34 mouse cellular contexts compared by ENCODE assay signal in the genomic region with DNA sequence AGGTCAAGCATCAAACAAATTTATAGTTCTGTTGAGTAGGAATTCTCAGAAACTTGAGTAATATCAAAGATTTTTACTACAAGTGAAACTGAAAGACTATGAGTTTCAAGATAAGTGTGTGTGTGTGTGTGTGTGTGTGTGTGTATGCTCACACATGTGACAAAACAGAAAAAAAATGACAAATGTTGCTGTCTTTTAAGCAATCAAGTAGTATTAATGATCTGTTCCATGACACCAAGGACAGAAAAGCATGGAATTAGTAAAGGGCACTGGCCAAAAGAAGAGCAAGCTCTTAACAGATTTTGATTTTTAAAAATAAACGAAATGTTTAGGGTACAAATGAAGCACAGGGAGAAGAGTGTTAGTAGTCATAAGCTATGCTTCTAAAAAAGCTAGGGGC. TPM values are rescaled to one million over a fixed set of nuclear protein-coding genes. Genes with fewer than 3 reads are reported as not detected.
"Had no signal": no experiment of that assay in that cellular context is flagged by ENCODE, and none has a peak within 500 bp of the region (broad histone marks: within the 10 kb centered on the region; RNA-seq: fewer than 3 reads in every experiment).

No protein-coding gene starts in this region.

- H3K9ac ChIP-seq: heart, embryonic 13.5 days; heart, embryonic 15.5 days; hindbrain, embryonic 13.5 days; hindbrain, embryonic 15.5 days; intestine, embryonic 15.5 days; limb, embryonic 13.5 days; limb, embryonic 15.5 days; liver, embryonic 14.5 days had no signal

- ATAC-seq: hindbrain, postnatal 0 days; inflammation-experienced regulatory T-cells, adult 6 months; intestine, embryonic 15.5 days; intestine, postnatal 0 days; liver, embryonic 12.5 days had no signal

- DNase-seq: gastrocnemius, postnatal 14 days; gastrocnemius, postnatal 36 days; heart, adult 11 months; heart, adult 2 months; heart, postnatal 14 days; heart, postnatal 36 days; kidney, adult 18-20 months; kidney, adult 8-10 months; kidney, postnatal 10 days; kidney, postnatal 25 days; kidney, postnatal 4 days; left cerebral cortex, postnatal 4 days had no signal

- H3K4me1 ChIP-seq: limb, embryonic 15.5 days had no signal

- H3K27me3 ChIP-seq: heart, embryonic 13.5 days; heart, embryonic 15.5 days; hindbrain, embryonic 13.5 days; hindbrain, embryonic 15.5 days; intestine, embryonic 15.5 days; limb, embryonic 13.5 days; limb, embryonic 15.5 days; liver, embryonic 12.5 days had no signal

- H3K36me3 ChIP-seq: heart, embryonic 15.5 days; hindbrain, embryonic 13.5 days; hindbrain, embryonic 15.5 days; intestine, embryonic 15.5 days; limb, embryonic 13.5 days; limb, embryonic 15.5 days had no signal

- H3K4me3 ChIP-seq: heart, adult 2 months; heart, embryonic 13.5 days; heart, embryonic 15.5 days; hindbrain, embryonic 15.5 days; intestine, embryonic 15.5 days; layer of hippocampus, adult 2 months; left cerebral cortex, adult 2 months; limb, embryonic 13.5 days; limb, embryonic 15.5 days; liver, embryonic 12.5 days had no signal

- H3K9me3 ChIP-seq: heart, embryonic 13.5 days; heart, embryonic 15.5 days; hindbrain, embryonic 13.5 days; hindbrain, embryonic 15.5 days; intestine, embryonic 15.5 days; limb, embryonic 13.5 days; limb, embryonic 15.5 days; liver, embryonic 12.5 days had no signal

- H3K4me2 ChIP-seq: heart, embryonic 11.5 days; heart, embryonic 13.5 days; heart, embryonic 15.5 days; hindbrain, embryonic 15.5 days; intestine, embryonic 15.5 days; limb, embryonic 13.5 days; limb, embryonic 15.5 days; liver, embryonic 12.5 days had no signal

- H3K27ac ChIP-seq: heart, adult 2 months; heart, embryonic 13.5 days; heart, embryonic 15.5 days; hindbrain, embryonic 13.5 days; hindbrain, embryonic 15.5 days; hindbrain, postnatal 0 days; intestine, embryonic 15.5 days; layer of hippocampus, adult 2 months; left cerebral cortex, adult 2 months; limb, embryonic 13.5 days; limb, embryonic 15.5 days; liver, embryonic 12.5 days; liver, embryonic 14.5 days had no signal

RNA-seq across cellular contexts. Expression of a gene that starts 44.9 kb away (rescaled TPM):
- total RNA-seq: gastrocnemius, adult 8-10 months; gastrocnemius, postnatal 14 days; heart, postnatal 36 days; hematopoietic stem cell, adult 5-6 weeks; hindbrain, postnatal 0 days; layer of hippocampus, postnatal 10 days; left cerebral cortex, postnatal 14 days; left cerebral cortex, postnatal 4 days; liver, adult 2 months had no signal
- polyA plus RNA-seq: gonadal fat pad, adult 2 months; hindbrain, postnatal 0 days; intestine, embryonic 15.5 days; intestine, postnatal 0 days; kidney, embryonic 16.5 days had no signal
